Mouse (Mus musculus) layer of hippocampus, postnatal 10 days (tissue): ENCODE results near the gene Srpk2. TPM values are rescaled to one million over a fixed set of nuclear protein-coding genes. Genes with fewer than 3 reads are reported as not detected.
"Not testable (repeated sequence)": the region's sequence is repeated elsewhere in the genome, so short reads cannot be mapped to it uniquely, and the experiment has no call there.

Experiments used
- DNase-seq, 2 experiments: peaks; one replicate each; pipeline ENCODE4 v3.0.0; 2021; ENCODE audit warnings: low spot score in 2 of 2
- total RNA-seq, 2 experiments: library from RNA; stranded (reverse); gene quantifications; 2 replicates each; pipeline ENCODE4 v1.2.3; 2021

Srpk2 gene
- total RNA-seq, 2 experiments from 2014 or later, result 143 to 151 TPM

GRCm38 (mm10) chr5:23615586-23616269 is 68.7 kb downstream of the Srpk2 start:
- DNase-seq, result no peak

DNA sequence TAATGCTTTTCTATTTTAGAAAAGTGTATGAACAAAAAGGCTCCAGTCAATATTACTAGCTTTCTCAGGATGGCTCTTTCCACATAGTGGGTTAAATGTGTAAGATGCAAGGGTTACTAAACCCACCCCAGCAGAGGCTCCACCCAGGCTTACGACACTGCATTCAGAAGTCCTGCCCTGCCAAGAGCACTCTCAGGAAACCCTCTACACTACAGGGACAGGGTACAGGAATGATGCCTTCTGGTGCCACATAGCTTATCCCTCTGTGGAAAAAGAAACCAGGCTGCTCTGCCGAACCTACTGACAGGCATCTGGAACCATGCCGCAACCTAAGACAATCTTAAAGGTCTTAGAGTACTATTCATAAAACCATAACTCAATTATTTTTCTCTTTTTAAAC is 71.6 kb downstream of the Srpk2 start:
- DNase-seq, result no peak

DNA sequence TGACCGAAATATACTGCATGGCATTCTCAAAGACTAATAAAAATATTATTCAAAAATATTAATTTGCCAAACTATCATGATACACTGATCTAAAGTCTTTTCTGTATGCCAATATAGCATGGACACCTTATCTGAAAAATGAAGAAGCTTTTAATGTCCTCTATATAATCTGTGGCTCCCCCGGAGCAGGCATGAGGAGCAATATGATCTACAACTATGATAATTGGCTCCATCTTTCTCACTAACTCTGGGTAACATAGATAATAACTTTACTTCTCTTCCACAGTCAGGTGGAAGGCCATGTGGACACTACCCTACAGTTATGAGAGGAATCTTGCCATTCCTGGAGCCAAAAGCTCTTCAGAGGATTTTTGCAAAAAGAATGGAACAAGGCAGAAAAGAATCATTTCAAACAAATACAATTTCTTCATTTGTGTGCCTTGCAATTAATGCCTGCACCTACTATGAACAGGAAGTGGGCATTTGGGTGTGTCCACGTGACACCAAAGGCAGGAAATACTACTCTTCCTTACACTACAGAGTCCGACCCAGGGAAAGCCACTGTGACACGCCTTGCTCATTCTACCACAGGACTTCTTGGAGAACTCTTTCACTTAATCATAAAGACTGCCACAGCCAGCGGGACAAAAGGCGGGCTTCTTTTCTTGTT is 80.2 kb downstream of the Srpk2 start:
- DNase-seq, result no peak

DNA sequence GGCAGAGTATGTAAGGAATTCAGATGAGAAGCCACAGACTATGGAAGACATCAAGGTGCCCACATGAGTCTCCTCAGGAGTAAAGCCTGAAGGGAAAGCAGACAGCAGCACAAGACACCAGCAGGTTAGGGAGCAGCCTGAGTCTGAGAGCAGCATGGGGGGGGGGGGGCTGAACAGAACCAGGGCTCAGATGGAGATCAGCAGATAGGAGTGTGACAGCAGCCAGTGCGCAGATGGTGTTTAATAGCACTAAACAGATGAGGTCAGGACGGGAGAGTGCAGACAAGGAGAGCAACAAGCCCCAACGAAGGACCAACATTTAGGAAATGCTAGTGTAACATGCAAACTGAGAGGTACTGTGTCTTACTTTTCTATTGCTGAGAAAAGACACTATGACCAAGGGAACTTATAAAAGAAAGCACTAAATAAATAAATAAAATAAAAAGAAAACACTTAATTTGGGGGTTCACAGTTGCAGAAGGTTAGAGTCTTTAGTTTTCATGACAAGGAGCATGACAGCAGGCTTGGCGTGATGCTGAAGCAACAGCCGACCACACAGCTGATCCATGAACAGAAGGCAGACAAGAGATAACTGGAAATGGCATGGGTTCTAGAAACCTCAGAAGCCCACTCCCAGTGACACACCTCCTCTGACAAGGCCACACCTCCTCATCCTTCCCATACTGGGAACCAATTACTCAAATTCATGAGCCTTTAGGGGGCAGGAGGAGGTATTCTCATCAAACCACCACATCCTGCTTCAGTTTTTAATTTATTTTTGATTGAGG is 84.5 kb downstream of the Srpk2 start:
- peak; percentile 23 to 29 for DNase-seq

- DNase-seq, result no peak
Observed at GRCm38 (mm10) chr5:23599171-23599570, 85.2 kb downstream of the Srpk2 start.

DNA sequence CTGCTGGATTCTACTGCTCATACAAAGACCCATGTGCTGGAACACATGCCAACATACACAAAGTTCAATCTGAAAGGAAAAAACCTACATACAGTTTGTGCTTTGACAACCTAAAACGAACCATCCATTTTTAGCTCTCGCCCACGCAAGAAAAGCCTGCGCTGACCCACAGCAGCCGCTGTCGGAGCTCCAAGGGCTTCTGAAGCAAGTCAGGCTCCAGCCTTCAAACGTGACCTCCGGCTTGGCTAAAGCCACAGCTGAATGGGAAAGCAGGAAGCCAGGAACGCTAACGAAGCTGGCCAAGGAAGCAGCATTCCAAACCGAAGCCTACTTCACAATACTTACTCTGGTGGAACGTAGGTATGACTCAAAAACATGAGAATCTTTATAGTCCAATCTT is 85.9 kb downstream of the Srpk2 start:
- no peak for DNase-seq

DNA sequence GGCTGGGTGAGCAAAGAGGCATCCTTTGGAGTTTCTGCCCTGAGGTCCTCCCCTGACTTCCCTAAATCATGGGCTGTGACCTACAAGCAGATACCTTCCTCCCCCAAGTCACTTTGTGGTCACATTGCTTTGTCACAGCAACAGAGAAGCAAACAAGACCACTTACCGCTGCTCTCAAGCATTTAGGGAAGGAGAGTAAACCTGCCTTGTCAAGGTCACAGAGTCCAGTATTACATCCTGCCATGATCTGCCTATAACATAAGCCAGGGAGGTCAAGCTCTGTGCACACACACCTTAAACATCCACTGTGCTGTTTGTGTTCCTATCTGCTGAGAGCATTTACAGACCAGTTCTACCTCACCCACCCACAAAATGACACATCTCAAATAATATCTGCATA is 86.4 kb downstream of the Srpk2 start:
- no peak for DNase-seq

DNA sequence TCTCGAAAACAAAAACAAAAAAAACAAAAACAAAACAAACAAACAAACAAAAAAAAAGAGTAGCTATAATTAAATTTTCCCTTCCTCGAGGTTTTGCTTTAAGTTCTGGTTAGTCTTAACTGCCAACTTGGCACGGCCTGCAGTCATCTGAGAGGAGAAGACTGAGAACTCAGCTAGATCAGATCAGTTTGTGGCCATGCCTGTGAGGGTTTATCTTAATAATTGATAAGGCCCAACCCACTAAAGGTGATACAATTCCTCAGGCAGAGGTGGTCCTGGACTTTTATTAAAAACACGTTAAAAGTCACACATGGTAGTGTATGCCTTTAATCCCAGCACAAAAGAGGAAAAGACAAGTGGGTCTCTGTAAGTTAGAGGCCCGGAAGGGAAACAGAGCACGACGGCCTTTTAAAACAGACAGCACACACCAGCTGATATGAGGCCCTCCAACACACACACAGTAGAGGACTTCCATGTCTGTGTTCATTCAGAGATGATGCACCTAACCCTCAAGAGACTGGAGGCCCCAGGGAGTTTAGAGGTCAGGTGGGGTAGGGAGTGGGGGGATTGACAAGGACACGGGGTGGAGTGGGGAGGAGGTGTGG is 87.1 kb downstream of the Srpk2 start:
- no peak for DNase-seq

DNA sequence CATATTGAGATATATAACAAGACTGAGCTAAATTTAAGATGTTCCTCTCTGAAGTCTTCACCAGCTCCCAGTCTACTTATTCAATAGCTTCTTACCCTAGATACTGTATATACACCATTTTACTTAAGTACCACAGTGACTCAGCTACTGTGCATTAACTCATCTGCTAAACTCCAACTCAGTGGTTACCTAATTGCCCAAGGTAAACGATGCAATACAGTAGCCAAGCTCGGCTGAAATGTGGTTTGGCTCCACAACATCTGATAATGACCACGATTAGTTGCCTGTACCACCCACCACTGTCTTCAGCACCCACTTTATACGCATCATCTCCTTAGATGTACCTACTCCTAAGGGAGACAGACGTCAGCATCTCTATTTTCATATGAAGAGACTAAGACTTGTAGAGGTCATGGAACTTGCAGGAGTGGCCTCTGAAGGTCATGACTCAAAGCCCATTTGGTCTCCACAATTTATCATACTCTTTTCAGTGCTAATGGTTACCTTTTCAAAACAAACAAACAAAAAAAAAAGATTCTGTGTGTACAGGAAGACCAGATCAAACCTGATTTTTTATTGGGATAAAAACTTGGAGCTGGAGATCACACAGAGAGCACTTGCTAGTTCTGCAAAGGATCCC is 88.0 kb downstream of the Srpk2 start:
- DNase-seq, result no peak

DNA sequence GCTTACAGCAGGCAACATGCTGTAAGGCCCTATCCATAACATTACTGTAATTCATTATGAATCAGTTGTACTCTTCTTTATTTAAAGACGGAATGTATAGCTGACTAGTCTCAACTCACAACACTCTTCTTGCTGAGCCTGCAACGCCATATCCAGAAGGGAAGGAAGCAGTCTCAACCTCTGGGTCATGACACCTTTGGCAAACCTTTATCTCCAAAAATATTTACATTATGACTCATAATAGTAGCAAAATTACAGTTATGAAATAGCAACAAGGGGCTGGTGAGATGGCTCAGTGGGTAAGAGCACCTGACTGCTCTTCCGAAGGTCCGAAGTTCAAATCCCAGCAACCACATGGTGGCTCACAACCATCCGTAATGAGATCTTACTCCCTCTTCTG is 94.1 kb downstream of the Srpk2 start:
- DNase-seq, result not testable (repeated sequence)

- DNase-seq, result no peak
Observed at GRCm38 (mm10) chr5:23587614-23588013, 96.8 kb downstream of the Srpk2 start.

DNA sequence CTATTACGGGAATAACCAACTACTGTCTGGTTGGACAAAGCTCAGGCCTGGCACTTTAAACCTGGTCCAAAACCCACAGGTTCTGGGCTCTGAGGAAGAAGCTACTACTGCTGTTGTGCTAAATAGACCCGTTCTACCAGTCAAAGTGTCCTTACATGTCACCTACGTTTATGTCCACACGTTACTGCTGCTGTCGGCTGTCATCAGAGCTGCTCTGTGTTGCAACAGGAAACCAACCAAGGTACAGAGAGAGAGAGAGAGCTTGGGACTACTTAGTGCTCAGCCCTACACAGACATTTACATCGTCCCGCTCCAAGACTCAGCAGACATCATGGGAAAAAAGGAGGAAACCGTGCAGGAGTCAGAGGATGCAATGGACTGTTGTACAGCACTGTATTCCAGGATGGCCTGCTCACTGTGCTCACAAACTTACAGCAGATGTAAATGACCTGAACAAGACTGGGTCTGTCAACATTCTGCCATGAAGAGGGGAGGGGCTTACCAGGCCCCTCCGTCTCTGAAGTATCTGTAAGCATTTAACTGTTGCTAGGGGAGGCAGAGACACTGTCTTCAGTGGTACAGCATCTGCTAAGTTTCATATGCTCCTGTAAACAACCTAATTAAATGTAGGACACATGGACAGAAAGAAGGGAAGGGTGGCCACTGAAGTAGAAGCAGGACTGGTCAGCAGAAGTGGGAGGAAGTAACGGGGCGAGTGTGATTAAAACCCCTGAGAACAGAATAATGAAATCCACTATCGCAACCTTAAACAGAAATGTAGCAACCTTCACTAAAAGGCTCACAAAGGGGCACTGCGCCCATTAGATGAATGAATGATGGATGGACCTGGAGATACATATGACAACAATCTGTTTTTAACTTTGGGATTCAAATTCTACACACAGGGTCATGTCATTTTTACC is 97.6 kb downstream of the Srpk2 start:
- no peak for DNase-seq

DNA sequence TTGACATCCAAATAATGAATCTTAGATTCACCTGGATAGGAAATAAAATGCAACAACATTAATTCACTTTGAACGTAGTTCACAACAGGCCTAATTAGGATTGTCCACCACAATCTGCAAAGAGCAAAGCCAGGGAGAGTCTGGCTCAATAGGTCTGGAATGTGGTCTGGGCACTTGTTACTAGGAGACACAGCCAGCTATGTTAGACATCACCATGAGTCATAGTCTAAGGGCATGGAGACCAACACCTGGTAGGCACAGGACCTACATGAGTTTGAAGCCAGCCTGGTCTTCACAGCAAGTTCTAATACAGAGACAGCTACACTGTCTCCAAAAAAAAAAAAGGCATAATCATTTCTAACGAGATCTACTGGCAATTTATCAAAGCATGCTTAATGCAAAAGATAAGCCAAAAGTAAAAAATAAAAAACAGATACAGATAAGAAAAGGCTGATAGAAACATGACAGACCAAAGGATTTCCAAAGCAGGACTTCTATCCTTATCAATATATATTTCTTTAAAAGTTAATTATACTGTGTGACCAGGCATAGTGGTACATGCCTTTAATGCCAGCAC is 102.8 kb downstream of the Srpk2 start:
- DNase-seq, result no peak

DNA sequence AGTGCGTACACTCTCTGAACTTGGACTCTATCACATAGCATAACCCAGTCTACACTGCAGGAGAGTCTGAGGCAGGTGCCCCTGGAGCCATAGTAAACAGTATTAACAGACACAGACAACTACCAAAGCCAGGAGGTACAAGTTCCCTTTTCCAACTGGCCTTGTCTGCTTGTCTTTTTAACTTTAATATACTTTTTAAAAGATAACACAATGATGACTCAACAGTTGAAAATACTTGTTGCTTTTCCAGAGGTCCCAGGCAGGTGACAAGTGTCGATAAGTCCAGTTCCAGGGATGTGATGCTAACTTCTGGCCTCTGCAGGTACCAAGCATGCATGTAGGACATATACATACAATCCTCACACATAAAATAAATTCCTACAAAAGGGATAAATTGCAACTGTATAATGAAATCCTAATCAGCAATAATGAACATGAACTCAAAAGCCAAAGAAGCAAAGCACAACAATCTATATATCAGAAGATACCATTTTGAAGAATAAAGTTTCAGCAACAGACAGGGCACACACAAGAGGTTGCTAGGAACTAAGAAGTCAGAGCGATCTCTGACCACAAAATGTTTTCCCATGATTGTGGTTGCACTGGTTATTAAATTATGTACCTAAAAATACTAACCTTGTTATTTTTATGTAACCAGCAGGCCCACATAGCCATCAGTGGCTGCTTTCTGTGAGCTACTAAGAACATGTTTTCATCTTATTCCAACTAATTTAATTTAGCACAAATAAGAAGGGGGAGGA is 105.1 kb downstream of the Srpk2 start:
- DNase-seq, result no peak

DNA sequence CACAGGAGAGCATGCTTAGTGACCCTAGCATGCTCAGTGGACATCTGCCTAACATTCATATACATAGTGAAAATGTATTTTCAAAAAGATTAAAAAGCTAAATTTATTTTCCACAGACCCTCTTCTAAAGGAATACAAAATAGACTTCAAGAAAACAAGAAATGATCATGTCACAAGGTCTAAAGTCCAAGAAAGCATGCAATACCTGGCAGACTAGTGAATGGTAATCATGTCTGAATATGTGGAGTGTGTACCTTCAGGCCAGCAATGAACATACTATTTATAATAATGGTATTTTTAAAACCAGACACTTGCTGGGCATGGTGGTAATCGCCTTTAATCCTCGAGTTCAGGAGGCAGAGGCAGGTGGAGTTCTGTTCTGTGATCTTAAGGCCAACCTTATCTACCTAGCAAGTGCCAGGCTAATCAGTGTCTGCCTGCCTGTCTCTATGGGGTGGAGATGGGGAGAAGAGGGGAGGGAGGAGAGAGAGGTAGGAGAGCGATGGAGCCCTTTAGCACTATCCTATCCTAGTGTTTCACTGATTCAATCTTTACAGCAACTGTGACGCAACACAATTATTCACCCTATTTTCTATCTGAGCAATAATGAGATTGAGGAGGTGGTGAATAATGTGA is 106.0 kb downstream of the Srpk2 start:
- no peak for DNase-seq

DNA sequence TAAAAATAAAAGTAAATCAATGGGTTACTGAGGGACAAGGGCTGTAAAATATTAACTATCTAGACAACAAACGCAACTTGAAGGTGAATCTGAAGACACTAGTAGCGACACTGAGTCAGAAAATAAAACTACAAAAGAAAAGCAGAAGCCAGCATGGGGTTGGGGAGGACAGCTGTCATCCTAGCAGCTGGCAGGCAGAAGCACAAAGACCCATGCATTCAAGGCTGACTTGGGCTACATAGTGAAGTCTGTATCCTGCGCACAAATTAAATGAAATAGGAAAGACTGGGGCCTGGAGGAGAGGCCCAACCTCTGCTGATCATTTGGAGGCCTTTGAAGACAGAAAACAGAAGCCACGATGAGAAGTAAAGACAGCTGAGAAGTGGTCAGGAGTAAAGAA is 106.6 kb downstream of the Srpk2 start:
- no peak for DNase-seq

- no peak for DNase-seq
Observed at GRCm38 (mm10) chr5:23576336-23577094, 107.9 kb downstream of the Srpk2 start.

DNA sequence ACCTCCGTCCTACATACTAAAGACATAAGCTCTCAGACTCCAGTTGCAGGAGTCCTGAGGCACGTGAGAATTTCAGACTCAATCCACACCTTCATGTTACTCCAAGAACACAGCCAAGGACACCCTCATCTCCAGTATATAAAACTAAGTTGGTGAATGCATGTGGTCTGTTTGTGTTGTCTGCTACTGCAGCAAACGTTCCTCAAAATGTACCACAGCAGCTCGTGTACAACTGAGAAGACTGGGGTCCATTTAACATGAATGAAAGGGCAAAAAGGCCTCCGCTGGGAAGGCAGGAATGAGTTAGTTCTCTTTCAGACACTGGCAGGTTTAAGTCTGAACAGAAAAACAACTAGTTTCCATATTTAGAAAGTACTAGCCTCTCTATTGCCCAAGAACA is 110.5 kb downstream of the Srpk2 start:
- no peak for DNase-seq
